Comparison of ENCODE assay signal across 9 mouse cellular contexts in genomic region chr5:140857432-140858154, GRCm38 (mm10). TPM values are rescaled to one million over a fixed set of nuclear protein-coding genes. Genes with fewer than 3 reads are reported as not detected.
A peak's percentile ranks its signal among the peaks of the same experiment; 100 is the strongest.
DNase-seq lines count a peak whose midpoint lies in the region; ATAC-seq and TF ChIP-seq lines count a peak whose summit lies in the region.
"Had no signal": no experiment of that assay in that cellular context is flagged by ENCODE, and none has a peak within 500 bp of the region (broad histone marks: within the 10 kb centered on the region; RNA-seq: fewer than 3 reads in every experiment).

No protein-coding gene starts in this region.

- no peak overlapping the region for H3K4me3 ChIP-seq in kidney, embryonic 16.5 days (ENCODE audit: low read length)
- no peak overlapping the region for H3K4me3 ChIP-seq in testis, adult 2 months (ENCODE audit: control insufficient read depth, low read depth, low read length)
- H3K4me3 ChIP-seq in bone marrow, adult 2 months (replicated peaks; ENCODE audit: control insufficient read depth, low read depth, low read length), result no peak overlapping the region
- H3K4me3 ChIP-seq: megakaryocyte, embryonic 14.5 days had no signal

- H3K27me3 ChIP-seq in kidney, embryonic 16.5 days (ENCODE audit: insufficient read depth, low read length), result no peaks in the 10 kb centered on the region
- H3K27me3 ChIP-seq in testis, adult 2 months (ENCODE audit: control insufficient read depth, insufficient read depth, low read length), result no peaks in the 10 kb centered on the region

- no peaks in the 10 kb centered on the region for H3K9me3 ChIP-seq in kidney, embryonic 16.5 days (ENCODE audit: low read length)
- H3K9me3 ChIP-seq: megakaryocyte, embryonic 14.5 days had no signal

- H3K4me2 ChIP-seq in kidney, embryonic 16.5 days (replicated peaks; ENCODE audit: low read depth, low read length), result no peak overlapping the region

- ATAC-seq in kidney, embryonic 16.5 days (ENCODE audit: low FRiP score, low TSS enrichment), result no peak
- no peak for ATAC-seq in erythroid progenitor cell, adult 5-6 weeks (replicated peaks; ENCODE audit: low FRiP score, poor library complexity, severe bottlenecking)
- ATAC-seq: forebrain, embryonic 16.5 days had no signal

- WGBS in kidney, embryonic 16.5 days, result 66% methylated on average over 8 of the region's 8 CpGs
- 52% methylated on average over 8 of the region's 8 CpGs for WGBS in bone marrow, adult 2 months

- DNase-seq in kidney, postnatal 10 days, result peak; percentile 34
- DNase-seq in testis, postnatal 10 days (ENCODE audit: low spot score), result no peak
- DNase-seq in thymus, postnatal 4 days, result peak; percentile 62

- H3K36me3 ChIP-seq in kidney, embryonic 16.5 days (ENCODE audit: insufficient read depth, low read length), result no peaks in the 10 kb centered on the region
- no peaks in the 10 kb centered on the region for H3K36me3 ChIP-seq in testis, adult 2 months (ENCODE audit: control insufficient read depth, insufficient read depth, low read length)

- no peak overlapping the region for H3K9ac ChIP-seq in kidney, embryonic 16.5 days (replicated peaks; ENCODE audit: low read length)

- no peak for TF ChIP-seq POLR2A in testis, adult 2 months (IDR thresholded peaks at IDR 0.05; ENCODE audit: control insufficient read depth, low read depth, low read length)
- no peak for TF ChIP-seq POLR2A in bone marrow, adult 2 months (IDR thresholded peaks at IDR 0.05; ENCODE audit: borderline replicate concordance, control insufficient read depth, low read depth, low read length)

- peaks cover 9% of the 10 kb centered on the region; the same call in 1 of the 2 replicates for H3K4me1 ChIP-seq in kidney, embryonic 16.5 days (ENCODE audit: insufficient read depth, low read length)
- no peaks in the 10 kb centered on the region for H3K4me1 ChIP-seq in testis, adult 2 months (ENCODE audit: control insufficient read depth, insufficient read depth, low read length)
- H3K4me1 ChIP-seq in bone marrow, adult 2 months (ENCODE audit: control insufficient read depth, insufficient read depth, low read length), result no peaks in the 10 kb centered on the region
- H3K4me1 ChIP-seq: megakaryocyte, embryonic 14.5 days had no signal

- TF ChIP-seq CTCF in testis, adult 2 months (IDR thresholded peaks at IDR 0.05; ENCODE audit: control insufficient read depth, insufficient read depth, insufficient replicate concordance, low read depth, low read length), result 0 out of 2 replicates have a peak, but pooled peaks have one; percentile 19
- peak; percentile 21 for TF ChIP-seq CTCF in bone marrow, adult 2 months (IDR thresholded peaks at IDR 0.05; ENCODE audit: control insufficient read depth, insufficient read depth, low read length)

- H3K27ac ChIP-seq in kidney, embryonic 16.5 days (ENCODE audit: low read length), result no peak overlapping the region
- no peak overlapping the region for H3K27ac ChIP-seq in testis, adult 2 months (ENCODE audit: control insufficient read depth, insufficient read depth, low read depth, low read length)
- no peak overlapping the region for H3K27ac ChIP-seq in bone marrow, adult 2 months (ENCODE audit: control insufficient read depth, insufficient read depth, low read depth, low read length, poor library complexity)

RNA-seq across cellular contexts. Expression of gene Gna12, which starts 27.4 kb away (rescaled TPM):
- 9.6 and 10.0 TPM in 2 replicates for polyA plus RNA-seq in kidney, embryonic 16.5 days (2015; fragmentation: Nextera tagmentation; extraction: Ambion mirVana)
- polyA plus RNA-seq in testis, adult 2 months (2012; rRNA removed), result 36.2 and 37.4 TPM in 2 replicates
- polyA plus RNA-seq in bone marrow, adult 2 months (2011; ENCODE audit: insufficient read depth, insufficient read length, low replicate concordance, missing spikeins), result 12.3 and 15.8 TPM in 2 replicates
- 10.9 and 19.8 TPM in 2 replicates for total RNA-seq in erythroid progenitor cell, adult 5-6 weeks (2015; ENCODE audit: low replicate concordance)
- 11.9 and 12.6 TPM in 2 replicates for total RNA-seq in erythroid progenitor cell, adult 5-6 weeks (2017; ENCODE audit: low replicate concordance)
